Mouse (Mus musculus): Measurements from ENCODE around the gene Gm11172. TPM values are rescaled to one million over a fixed set of nuclear protein-coding genes. Genes with fewer than 3 reads are reported as not detected.

Gm11172 gene
- polyA plus RNA-seq, 1 experiment from 2014 or later: not detected

GRCm38 (mm10) chr16:10818579-10819135 lies 5.9 kb downstream of the Gm11172 start:
- Histone ChIP-seq H3K4me3 (replicated peaks) (no peak overlapping the region), H3K4me1 (no peaks in the 10 kb centered on the region), H3K9me3 (replicated peaks) (no peaks in the 10 kb centered on the region), H3K27ac (replicated peaks) (no peak overlapping the region), H3K36me3 (no peaks in the 10 kb centered on the region), H3K9ac (no peak overlapping the region), H3K4me2 (replicated peaks) (no peak overlapping the region), H3K27me3 (no peaks in the 10 kb centered on the region)
- WGBS: 85% methylated on average over 4 of the region's 4 CpGs
- ATAC-seq (ENCODE audit: insufficient number of reproducible peaks, low FRiP score, low TSS enrichment, low read depth): no peak

DNA sequence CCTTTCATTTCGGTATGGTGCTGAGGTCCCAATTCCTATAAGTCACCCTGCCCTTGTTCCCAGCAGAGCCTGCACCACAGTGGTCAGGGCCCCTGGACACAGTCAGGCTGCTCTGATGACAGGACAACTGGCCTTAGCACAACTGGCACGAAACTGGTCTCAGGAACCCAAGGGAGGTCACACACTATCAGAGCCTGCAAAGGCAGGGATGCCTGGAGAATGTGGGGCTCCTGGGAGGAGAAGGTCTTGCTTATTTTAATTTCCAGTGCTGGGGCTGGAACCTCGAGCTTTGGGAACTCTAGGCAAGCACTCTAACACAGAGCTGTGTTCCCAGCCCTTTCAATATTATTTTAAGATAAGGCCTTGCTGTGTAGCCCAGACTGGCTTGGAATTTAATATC lies 7.3 kb downstream of the Gm11172 start:
- ATAC-seq (ENCODE audit: insufficient number of reproducible peaks, low FRiP score, low TSS enrichment, low read depth): no peak
- 61% methylated on average over 3 of the region's 3 CpGs for WGBS

DNA sequence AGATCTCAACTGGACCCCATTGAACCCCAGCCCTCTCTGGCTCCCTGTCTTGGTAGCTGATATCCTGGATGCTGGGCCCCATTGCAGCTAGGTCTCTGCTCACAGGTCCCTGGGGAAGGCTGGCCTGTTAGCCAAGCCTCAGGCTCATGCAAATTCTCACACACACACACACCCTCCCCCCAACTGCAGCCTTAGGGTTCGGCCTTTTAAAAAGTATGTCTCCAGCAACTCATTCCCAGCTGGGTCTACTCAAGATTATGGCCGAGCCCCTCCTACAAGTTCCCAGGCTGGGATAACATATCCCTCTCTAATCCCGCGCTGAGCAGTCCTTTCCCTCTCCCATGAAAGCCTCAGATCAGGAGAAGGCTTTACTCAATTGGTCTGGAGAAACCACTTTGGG lies 8.7 kb downstream of the Gm11172 start:
- Histone ChIP-seq H3K9ac (no peak overlapping the region), H3K27ac (replicated peaks) (no peak overlapping the region), H3K4me1 (0 out of 2 replicates have a peak, but pooled peaks cover 7% of the 10 kb centered on the region), H3K4me3 (replicated peaks) (no peak overlapping the region), H3K9me3 (replicated peaks) (no peaks in the 10 kb centered on the region), H3K27me3 (no peaks in the 10 kb centered on the region), H3K4me2 (replicated peaks) (no peak overlapping the region), H3K36me3 (no peaks in the 10 kb centered on the region)
- WGBS: 45% methylated on average over 4 of the region's 4 CpGs
- no peak for ATAC-seq (ENCODE audit: insufficient number of reproducible peaks, low FRiP score, low TSS enrichment, low read depth)

More for the DNA sequence above, 7.3 kb downstream of the Gm11172 start:
- no peak overlapping the region for H3K27ac ChIP-seq (replicated peaks)
- H3K4me1 ChIP-seq: no peaks in the 10 kb centered on the region
- no peaks in the 10 kb centered on the region for H3K9me3 ChIP-seq (replicated peaks)
- no peaks in the 10 kb centered on the region for H3K36me3 ChIP-seq
- H3K9ac ChIP-seq: no peak overlapping the region
- H3K27me3 ChIP-seq: no peaks in the 10 kb centered on the region
- H3K4me2 ChIP-seq (replicated peaks): no peak overlapping the region
- no peak overlapping the region for H3K4me3 ChIP-seq (replicated peaks)

GRCm38 (mm10) chr16:10824536-10824935 lies 11.8 kb downstream of the Gm11172 start:
- Histone ChIP-seq H3K9ac (no peak overlapping the region), H3K36me3 (no peaks in the 10 kb centered on the region), H3K4me2 (replicated peaks) (no peak overlapping the region), H3K27me3 (no peaks in the 10 kb centered on the region), H3K4me1 (0 out of 2 replicates have a peak, but pooled peaks cover 7% of the 10 kb centered on the region), H3K9me3 (replicated peaks) (no peaks in the 10 kb centered on the region), H3K27ac (replicated peaks) (no peak overlapping the region), H3K4me3 (replicated peaks) (no peak overlapping the region)
- ATAC-seq (ENCODE audit: insufficient number of reproducible peaks, low FRiP score, low TSS enrichment, low read depth): no peak
- 75% methylated on average over 1 of the region's 1 CpGs for WGBS

DNA sequence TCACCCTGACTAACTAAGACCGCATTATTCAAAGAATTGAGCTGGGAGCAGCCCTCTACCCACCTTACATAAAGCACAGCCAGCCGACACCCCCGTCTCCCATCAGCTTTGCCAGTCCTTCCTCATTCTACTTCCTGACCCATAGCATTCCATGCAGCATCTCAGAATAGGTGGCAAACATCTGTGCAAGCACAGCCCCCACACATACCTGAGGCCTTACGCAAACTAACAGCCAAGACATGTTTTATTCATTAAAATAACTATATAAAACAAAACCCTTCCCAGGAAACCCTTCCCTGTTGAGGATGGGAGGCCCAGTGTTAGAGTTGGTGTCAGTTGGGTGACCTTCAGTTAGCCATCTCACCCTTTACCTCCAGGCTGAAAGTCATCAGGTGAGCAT lies 13.1 kb downstream of the Gm11172 start:
- no peaks in the 10 kb centered on the region for H3K36me3 ChIP-seq
- H3K27me3 ChIP-seq: no peaks in the 10 kb centered on the region
- H3K9me3 ChIP-seq (replicated peaks): no peaks in the 10 kb centered on the region
- no peak overlapping the region for H3K4me2 ChIP-seq (replicated peaks)
- H3K4me3 ChIP-seq (replicated peaks): no peak overlapping the region
- H3K9ac ChIP-seq: no peak overlapping the region
- H3K27ac ChIP-seq (replicated peaks): no peak overlapping the region
- 0 out of 2 replicates have a peak, but pooled peaks cover 7% of the 10 kb centered on the region for H3K4me1 ChIP-seq
- ATAC-seq (ENCODE audit: insufficient number of reproducible peaks, low FRiP score, low TSS enrichment, low read depth): no peak
- 62% methylated on average over 4 of the region's 4 CpGs for WGBS

DNA sequence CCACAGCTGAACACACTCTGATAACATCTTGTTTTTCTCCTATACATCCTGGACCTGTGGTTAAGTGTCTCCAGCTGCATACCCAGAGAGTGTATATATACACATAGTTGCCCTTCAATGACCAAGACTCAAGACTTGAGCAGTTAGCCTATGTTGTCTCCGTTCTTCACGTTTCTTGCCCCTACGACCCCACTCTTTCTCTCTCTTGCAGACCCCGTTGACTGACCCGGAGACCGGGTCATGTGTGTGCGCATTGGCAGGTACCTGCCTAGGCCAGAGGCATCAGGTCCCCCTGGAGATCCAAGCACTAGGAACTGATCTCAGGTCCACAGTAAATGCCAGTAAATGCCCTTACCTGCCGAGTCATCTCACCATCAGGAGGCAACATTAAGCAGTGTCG lies 14.6 kb downstream of the Gm11172 start:
- no peak for ATAC-seq (ENCODE audit: insufficient number of reproducible peaks, low FRiP score, low TSS enrichment, low read depth)
- H3K4me3 ChIP-seq (replicated peaks): no peak overlapping the region
- no peak overlapping the region for H3K4me2 ChIP-seq (replicated peaks)
- 0 out of 2 replicates have a peak, but pooled peaks cover 7% of the 10 kb centered on the region for H3K4me1 ChIP-seq
- no peak overlapping the region for H3K27ac ChIP-seq (replicated peaks)
- H3K9ac ChIP-seq: no peak overlapping the region
- H3K36me3 ChIP-seq: no peaks in the 10 kb centered on the region
- H3K27me3 ChIP-seq: no peaks in the 10 kb centered on the region
- no peaks in the 10 kb centered on the region for H3K9me3 ChIP-seq (replicated peaks)
- WGBS: 89% methylated on average over 9 of the region's 9 CpGs

- WGBS: 79% methylated on average over 7 of the region's 7 CpGs
These were observed 15.2 kb downstream of the Gm11172 start for GRCm38 (mm10) chr16:10827766-10828460.

DNA sequence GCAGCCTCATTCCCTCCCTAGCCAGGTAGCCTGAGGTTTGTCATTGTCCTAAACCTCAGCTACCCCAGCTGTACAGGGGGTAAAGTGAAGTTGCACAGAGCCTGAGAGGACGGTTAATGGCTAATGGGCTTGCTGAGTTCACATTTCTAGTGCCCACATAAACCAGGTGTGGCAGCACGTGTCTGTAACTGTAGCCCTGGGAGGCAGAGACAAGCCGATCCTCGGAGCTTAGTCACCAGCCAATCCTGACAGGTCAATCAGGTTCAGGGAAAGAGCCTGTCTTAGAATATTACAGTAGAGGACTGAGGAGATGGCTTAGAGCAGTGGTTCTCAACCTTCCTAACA lies 15.7 kb downstream of the Gm11172 start:
- ATAC-seq (ENCODE audit: insufficient number of reproducible peaks, low FRiP score, low TSS enrichment, low read depth): no peak
- H3K4me3 ChIP-seq (replicated peaks): no peak overlapping the region
- H3K9ac ChIP-seq: no peak overlapping the region
- no peaks in the 10 kb centered on the region for H3K9me3 ChIP-seq (replicated peaks)
- WGBS: 57% methylated on average over 4 of the region's 4 CpGs
- H3K4me2 ChIP-seq (replicated peaks): no peak overlapping the region
- no peak overlapping the region for H3K27ac ChIP-seq (replicated peaks)
- H3K36me3 ChIP-seq: no peaks in the 10 kb centered on the region
- H3K4me1 ChIP-seq: 0 out of 2 replicates have a peak, but pooled peaks cover 7% of the 10 kb centered on the region
- no peaks in the 10 kb centered on the region for H3K27me3 ChIP-seq

More at GRCm38 (mm10) chr16:10827766-10828460, 15.2 kb downstream of the Gm11172 start:
- H3K9ac ChIP-seq: no peak overlapping the region
- no peak overlapping the region for H3K4me2 ChIP-seq (replicated peaks)
- H3K27me3 ChIP-seq: no peaks in the 10 kb centered on the region
- H3K36me3 ChIP-seq: no peaks in the 10 kb centered on the region
- H3K27ac ChIP-seq (replicated peaks): no peak overlapping the region
- H3K4me1 ChIP-seq: 0 out of 2 replicates have a peak, but pooled peaks cover 7% of the 10 kb centered on the region
- no peaks in the 10 kb centered on the region for H3K9me3 ChIP-seq (replicated peaks)
- ATAC-seq (ENCODE audit: insufficient number of reproducible peaks, low FRiP score, low TSS enrichment, low read depth): no peak
- no peak overlapping the region for H3K4me3 ChIP-seq (replicated peaks)

DNA sequence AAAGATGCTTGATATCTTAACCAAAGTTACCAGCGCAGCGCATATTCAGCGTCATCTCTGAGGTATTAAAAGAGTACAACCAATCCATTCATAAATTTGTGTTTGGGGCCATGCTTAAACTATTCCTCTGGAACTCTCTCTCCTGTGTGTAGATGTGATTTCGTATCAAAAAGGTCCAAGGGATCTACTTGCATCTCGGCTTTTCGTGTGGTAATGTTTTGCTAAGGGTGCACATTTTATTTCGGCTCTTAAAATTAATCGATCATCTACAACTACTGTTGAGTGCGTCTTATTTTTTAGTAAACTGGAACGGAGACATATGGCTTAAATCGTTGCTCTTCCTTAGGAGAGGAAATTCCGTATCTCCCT lies 21.8 kb downstream of the Gm11172 start:
- peak overlapping the region; percentile 76 for H3K4me3 ChIP-seq (replicated peaks)
- ATAC-seq (ENCODE audit: insufficient number of reproducible peaks, low FRiP score, low TSS enrichment, low read depth): no peak
- no peaks in the 10 kb centered on the region for H3K36me3 ChIP-seq
- H3K4me2 ChIP-seq (replicated peaks): peak overlapping the region; percentile 95
- peaks cover 36% of the 10 kb centered on the region for H3K4me1 ChIP-seq
- H3K27me3 ChIP-seq: no peaks in the 10 kb centered on the region
- no peaks in the 10 kb centered on the region for H3K9me3 ChIP-seq (replicated peaks)
- no peak overlapping the region for H3K9ac ChIP-seq
- H3K27ac ChIP-seq (replicated peaks): 0 out of 2 replicates have a peak overlapping the region, but pooled peaks have one; percentile 17
- 3% methylated on average over 12 of the region's 12 CpGs for WGBS

- Histone ChIP-seq H3K27ac (replicated peaks) (peak within 1 kb of the TSS; percentile 88), H3K9ac (peak within 1 kb of the TSS; percentile 44), H3K9me3 (replicated peaks) (no peaks in the 10 kb centered on the region), H3K4me3 (replicated peaks) (peak within 1 kb of the TSS; percentile 76), H3K27me3 (no peaks in the 10 kb centered on the region), H3K36me3 (no peaks in the 10 kb centered on the region), H3K4me1 (peaks cover 38% of the 10 kb centered on the region), H3K4me2 (replicated peaks) (peak within 1 kb of the TSS; percentile 95)
- WGBS: under 1% methylated on average over 39 of the region's 69 CpGs
- peak; percentile 92 for ATAC-seq (ENCODE audit: insufficient number of reproducible peaks, low FRiP score, low TSS enrichment, low read depth)
These were observed 22.3 kb downstream of the Gm11172 start, which contains the start of gene Rmi2 for GRCm38 (mm10) chr16:10834911-10835587. TSS of gene Rmi2 (plus strand) at chr16:10835059.

GRCm38 (mm10) chr16:10836388-10836787 lies 23.7 kb downstream of the Gm11172 start:
- Histone ChIP-seq H3K9ac (no peak overlapping the region), H3K4me3 (replicated peaks) (no peak overlapping the region), H3K4me2 (replicated peaks) (no peak overlapping the region), H3K27ac (replicated peaks) (no peak overlapping the region), H3K27me3 (no peaks in the 10 kb centered on the region), H3K4me1 (peaks cover 41% of the 10 kb centered on the region), H3K9me3 (replicated peaks) (no peaks in the 10 kb centered on the region), H3K36me3 (no peaks in the 10 kb centered on the region)
- ATAC-seq (ENCODE audit: insufficient number of reproducible peaks, low FRiP score, low TSS enrichment, low read depth): no peak
- WGBS: 77% methylated on average over 3 of the region's 3 CpGs

Measured in embryonic facial prominence, embryonic 15.5 days (tissue).